Mouse (Mus musculus): ENCODE measurements at regions not wholly inside any gene's neighbourhood (a gene's known extent, or its start where the extent isn't known, plus 50 kb on each side); places are given as distances from the start of the nearest gene placed in this dataset.

GRCm38 (mm10) chr10:68344211-68344610, 65.7 kb upstream of the Arid5b start:
- H3K4me1 ChIP-seq (replicated peaks; ENCODE audit: control insufficient read depth in 2 of 2, insufficient read depth in 2 of 2, low read length in 1 of 2): no peaks in the 10 kb centered on the region
- 68% methylated on average over 2 of the region's 2 CpGs for WGBS (ENCODE audit: insufficient replicate concordance)
- no peak overlapping the region for H3K4me3 ChIP-seq (ENCODE audit: insufficient read depth in 1 of 2, low read depth in 2 of 2, low read length in 2 of 2)
- ATAC-seq (ENCODE audit: insufficient read depth): no peak
- no peak overlapping the region for H3K4me2 ChIP-seq (ENCODE audit: low read depth)
- TF ChIP-seq CTCF (IDR thresholded peaks at IDR 0.05; ENCODE audit: low read depth) (no peak), EP300 (IDR thresholded peaks at IDR 0.05; ENCODE audit: low read depth) (no peak)
- no peak overlapping the region for H3K27ac ChIP-seq
- H3K36me3 ChIP-seq (replicated peaks; ENCODE audit: control insufficient read depth, insufficient read depth, low read depth): no peaks in the 10 kb centered on the region
- no peak overlapping the region for H3K9ac ChIP-seq (replicated peaks)
- no peaks in the 10 kb centered on the region; the same call in 1 of the 2 replicates for H3K9me3 ChIP-seq (ENCODE audit: control insufficient read depth, low read length)
- no peaks in the 10 kb centered on the region for H3K27me3 ChIP-seq (ENCODE audit: control insufficient read depth, insufficient read depth, low read length)
- DNase-seq (ENCODE audit: low read depth in 3 of 3, low spot score in 3 of 3): no peak

GRCm38 (mm10) chr10:68334054-68334453, 55.5 kb upstream of the Arid5b start:
- no peak for DNase-seq (ENCODE audit: low read depth in 3 of 3, low spot score in 3 of 3)
- H3K4me2 ChIP-seq (ENCODE audit: low read depth): no peak overlapping the region
- H3K9ac ChIP-seq (replicated peaks): no peak overlapping the region
- 64% methylated on average over 5 of the region's 5 CpGs for WGBS (ENCODE audit: insufficient replicate concordance)
- no peak for ATAC-seq (ENCODE audit: insufficient read depth)
- no peaks in the 10 kb centered on the region for H3K27me3 ChIP-seq (ENCODE audit: control insufficient read depth, insufficient read depth, low read length)
- no peak overlapping the region for H3K27ac ChIP-seq
- TF ChIP-seq CTCF (IDR thresholded peaks at IDR 0.05; ENCODE audit: low read depth): no peak
- no peak for TF ChIP-seq EP300 (IDR thresholded peaks at IDR 0.05; ENCODE audit: low read depth)
- H3K4me3 ChIP-seq (ENCODE audit: insufficient read depth in 1 of 2, low read depth in 2 of 2, low read length in 2 of 2): no peak overlapping the region
- H3K4me1 ChIP-seq (replicated peaks; ENCODE audit: control insufficient read depth in 2 of 2, insufficient read depth in 2 of 2, low read length in 1 of 2): no peaks in the 10 kb centered on the region
- no peaks in the 10 kb centered on the region for H3K36me3 ChIP-seq (replicated peaks; ENCODE audit: control insufficient read depth, insufficient read depth, low read depth)
- H3K9me3 ChIP-seq (ENCODE audit: control insufficient read depth, low read length): no peaks in the 10 kb centered on the region
